Mouse (Mus musculus): ENCODE results near the gene Tef. TPM values are rescaled to one million over a fixed set of nuclear protein-coding genes. Genes with fewer than 3 reads are reported as not detected.

Tef gene
- total RNA-seq, 1 experiment from 2014 or later = 146 TPM

- DNase-seq = no peak
Observed at GRCm38 (mm10) chr15:81829208-81829580, 27.0 kb downstream of the Tef start.

GRCm38 (mm10) chr15:81830530-81830929 is 28.3 kb downstream of the Tef start:
- DNase-seq = no peak

- peak; percentile 91 for DNase-seq
Observed at GRCm38 (mm10) chr15:81831136-81831825, 29.1 kb downstream of the Tef start.

- DNase-seq = no peak
Observed at GRCm38 (mm10) chr15:81832219-81832618, 30.0 kb downstream of the Tef start.

- no peak for DNase-seq
Observed at GRCm38 (mm10) chr15:81833481-81833880, 31.3 kb downstream of the Tef start.

GRCm38 (mm10) chr15:81834171-81834841 is 32.1 kb downstream of the Tef start:
- DNase-seq = no peak

GRCm38 (mm10) chr15:81835007-81835880 is 33.0 kb downstream of the Tef start:
- no peak for DNase-seq

GRCm38 (mm10) chr15:81836124-81836821 is 34.1 kb downstream of the Tef start:
- DNase-seq = peak; percentile 73

- DNase-seq = no peak
Observed at GRCm38 (mm10) chr15:81836966-81837920, 35.0 kb downstream of the Tef start.

- DNase-seq = no peak
Observed at GRCm38 (mm10) chr15:81838554-81839235, 36.5 kb downstream of the Tef start.

GRCm38 (mm10) chr15:81839634-81840033 is 37.4 kb downstream of the Tef start:
- peak; percentile 82 for DNase-seq

- no peak for DNase-seq
Observed at GRCm38 (mm10) chr15:81840306-81840705, 38.1 kb downstream of the Tef start.

GRCm38 (mm10) chr15:81842275-81842674 is 40.1 kb downstream of the Tef start:
- no peak for DNase-seq

- no peak for DNase-seq
Observed at GRCm38 (mm10) chr15:81845033-81845625, 42.9 kb downstream of the Tef start.

GRCm38 (mm10) chr15:81845724-81846123 is 43.5 kb downstream of the Tef start:
- DNase-seq = peak; percentile 85

- DNase-seq = no peak
Observed at GRCm38 (mm10) chr15:81846755-81847154, 44.5 kb downstream of the Tef start.

GRCm38 (mm10) chr15:81847161-81847560 is 44.9 kb downstream of the Tef start:
- DNase-seq = no peak

- no peak for DNase-seq
Observed at GRCm38 (mm10) chr15:81847861-81848260, 45.6 kb downstream of the Tef start.

GRCm38 (mm10) chr15:81848301-81848700 is 46.1 kb downstream of the Tef start:
- peak; percentile 48 for DNase-seq

- DNase-seq = no peak
Observed at GRCm38 (mm10) chr15:81849104-81849503, 46.9 kb downstream of the Tef start.

All from adrenal gland, postnatal 25 days (tissue).